Mouse (Mus musculus) limb, embryonic 13.5 days (tissue): ENCODE data around the gene Trpm4. TPM values are rescaled to one million over a fixed set of nuclear protein-coding genes. Genes with fewer than 3 reads are reported as not detected.

ENCODE experiments used
- ATAC-seq: fragments of 200-750 bp; cut with Nextera tagmentation; 2 replicates; pipeline ENCODE4 v1.8.0; 2017; ENCODE audit warnings: low read depth, moderate number of reproducible peaks, moderate TSS enrichment; ENCODE audit not compliant: low FRiP score
- H3K27ac ChIP-seq: fragments of 300-500 bp; sonication (generic); 2 replicates; pipeline ENCODE4 v1.5.1; 2015; ENCODE audit warnings: inconsistent platforms, mild to moderate bottlenecking, moderate library complexity
- H3K27me3 ChIP-seq: fragments of 300-500 bp; sonication (generic); 2 replicates; pipeline ENCODE4 v1.6.1; 2015; ENCODE audit warnings: mild to moderate bottlenecking, inconsistent platforms
- H3K36me3 ChIP-seq: fragments of 300-500 bp; sonication (generic); 2 replicates; pipeline ENCODE4 v1.6.1; 2015; ENCODE audit warnings: inconsistent platforms, mild to moderate bottlenecking, moderate library complexity
- H3K4me1 ChIP-seq: fragments of 300-500 bp; sonication (generic); 2 replicates; pipeline ENCODE4 v1.6.1; 2015; ENCODE audit warnings: inconsistent platforms
- H3K4me2 ChIP-seq: fragments of 300-500 bp; sonication (generic); replicated peaks from 2 replicates; pipeline ENCODE4 v1.6.1; 2015; ENCODE audit warnings: inconsistent platforms, mild to moderate bottlenecking, moderate library complexity
- H3K4me3 ChIP-seq: fragments of 300-500 bp; sonication (generic); 2 replicates; pipeline ENCODE4 v1.5.1; 2015; ENCODE audit warnings: moderate library complexity, mild to moderate bottlenecking, inconsistent platforms
- H3K9ac ChIP-seq: fragments of 300-500 bp; sonication (generic); 2 replicates; pipeline ENCODE4 v1.6.1; 2015; ENCODE audit warnings: mild to moderate bottlenecking, inconsistent platforms
- H3K9me3 ChIP-seq: fragments of 300-500 bp; sonication (generic); 2 replicates; pipeline ENCODE4 v1.6.1; 2016; ENCODE audit warnings: inconsistent platforms
- WGBS: fragments of 180-500 bp; shearing (Covaris S2); methylation state at CpG from one replicate; pipeline ENCODE4 v1.1.7; 2015; 5-methylcytosine and 5-hydroxymethylcytosine counted together
- polyA plus RNA-seq: library from polyadenylated mRNA; unstranded; fragments of >200 nt; fragmentation: Nextera tagmentation; extraction: Ambion mirVana; gene quantifications from 2 replicates; pipeline ENCODE4 v1.2.1, GENCODE M21; 2015

The Trpm4 gene
- polyA plus RNA-seq, 1 experiment from 2014 or later, result 19.6 TPM

- Histone ChIP-seq H3K4me1 (peaks cover 32% of the 10 kb centered on the region), H3K27ac (no peak overlapping the region), H3K36me3 (peaks cover 12% of the 10 kb centered on the region), H3K27me3 (no peaks in the 10 kb centered on the region), H3K4me2 (no peak overlapping the region), H3K4me3 (no peak overlapping the region), H3K9ac (no peak overlapping the region), H3K9me3 (no peaks in the 10 kb centered on the region)
- 74% methylated on average over 6 of the region's 6 CpGs for WGBS
- ATAC-seq, result no peak
Measured at GRCm38 (mm10) chr7:45331502-45331901, 2.1 kb downstream of the Trpm4 start.

GRCm38 (mm10) chr7:45328841-45329475, 4.6 kb downstream of the Trpm4 start:
- Histone ChIP-seq H3K27ac (peak overlapping the region; percentile 10; the same call in 1 of the 2 replicates), H3K4me3 (no peak overlapping the region)
- WGBS, result 75% methylated on average over 13 of the region's 13 CpGs

GRCm38 (mm10) chr7:45325800-45326199, 7.8 kb downstream of the Trpm4 start:
- ATAC-seq, result no peak
- Histone ChIP-seq H3K4me2 (no peak overlapping the region), H3K36me3 (peaks cover 55% of the 10 kb centered on the region), H3K27ac (no peak overlapping the region), H3K9ac (no peak overlapping the region), H3K4me3 (no peak overlapping the region), H3K4me1 (no peaks in the 10 kb centered on the region), H3K27me3 (no peaks in the 10 kb centered on the region), H3K9me3 (no peaks in the 10 kb centered on the region)

More at GRCm38 (mm10) chr7:45328841-45329475, 4.6 kb downstream of the Trpm4 start:
- H3K4me2 ChIP-seq, result no peak overlapping the region
- ATAC-seq, result no peak
- peaks cover 17% of the 10 kb centered on the region for H3K4me1 ChIP-seq
- no peaks in the 10 kb centered on the region for H3K9me3 ChIP-seq
- no peak overlapping the region for H3K9ac ChIP-seq
- H3K27me3 ChIP-seq, result no peaks in the 10 kb centered on the region
- H3K36me3 ChIP-seq, result peaks cover 34% of the 10 kb centered on the region

- 54% methylated on average over 5 of the region's 5 CpGs for WGBS
- Histone ChIP-seq H3K27ac (no peak overlapping the region), H3K4me3 (no peak overlapping the region), H3K27me3 (no peaks in the 10 kb centered on the region), H3K9ac (no peak overlapping the region), H3K4me1 (no peaks in the 10 kb centered on the region), H3K4me2 (no peak overlapping the region), H3K36me3 (peaks cover 77% of the 10 kb centered on the region), H3K9me3 (no peaks in the 10 kb centered on the region)
- ATAC-seq, result no peak
Measured at GRCm38 (mm10) chr7:45323069-45323468, 10.5 kb downstream of the Trpm4 start.

- Histone ChIP-seq H3K36me3 (peaks cover 80% of the 10 kb centered on the region), H3K27me3 (no peaks in the 10 kb centered on the region), H3K27ac (no peak overlapping the region), H3K4me1 (no peaks in the 10 kb centered on the region), H3K4me3 (no peak overlapping the region), H3K9ac (no peak overlapping the region), H3K4me2 (no peak overlapping the region), H3K9me3 (no peaks in the 10 kb centered on the region)
- ATAC-seq, result no peak
- WGBS, result 88% methylated on average over 4 of the region's 4 CpGs
Measured at GRCm38 (mm10) chr7:45322245-45322644, 11.3 kb downstream of the Trpm4 start.

- Histone ChIP-seq H3K36me3 (peaks cover 51% of the 10 kb centered on the region), H3K4me3 (no peak overlapping the region), H3K4me1 (peaks cover 31% of the 10 kb centered on the region), H3K9me3 (no peaks in the 10 kb centered on the region), H3K27me3 (no peaks in the 10 kb centered on the region), H3K9ac (no peak overlapping the region), H3K27ac (no peak overlapping the region), H3K4me2 (no peak overlapping the region)
- WGBS, result 90% methylated on average over 14 of the region's 14 CpGs
- no peak for ATAC-seq
Measured at GRCm38 (mm10) chr7:45316536-45316935, 17.0 kb downstream of the Trpm4 start.

- no peak overlapping the region for H3K4me2 ChIP-seq
- H3K27ac ChIP-seq, result no peak overlapping the region
- ATAC-seq, result no peak
- no peak overlapping the region for H3K4me3 ChIP-seq
- H3K9me3 ChIP-seq, result no peaks in the 10 kb centered on the region
- WGBS, result 81% methylated on average over 10 of the region's 10 CpGs
- H3K36me3 ChIP-seq, result peaks cover 53% of the 10 kb centered on the region
- peaks cover 31% of the 10 kb centered on the region for H3K4me1 ChIP-seq
- no peak overlapping the region for H3K9ac ChIP-seq
- H3K27me3 ChIP-seq, result no peaks in the 10 kb centered on the region
Measured at GRCm38 (mm10) chr7:45315182-45315701, 18.3 kb downstream of the Trpm4 start.

- Histone ChIP-seq H3K36me3 (peaks cover 40% of the 10 kb centered on the region), H3K27ac (peak overlapping the region; percentile 63), H3K9me3 (no peaks in the 10 kb centered on the region), H3K9ac (no peak overlapping the region), H3K4me3 (no peak overlapping the region), H3K27me3 (no peaks in the 10 kb centered on the region), H3K4me2 (peak overlapping the region; percentile 29; the same call in 1 of the 2 replicates), H3K4me1 (peaks cover 31% of the 10 kb centered on the region)
- peak; percentile 64; the same call in 1 of the 2 replicates for ATAC-seq
- WGBS, result 12% methylated on average over 9 of the region's 9 CpGs
Measured at GRCm38 (mm10) chr7:45313495-45313894, 20.1 kb downstream of the Trpm4 start.

- peak overlapping the region; percentile 29; the same call in 1 of the 2 replicates for H3K4me2 ChIP-seq
- H3K4me3 ChIP-seq, result no peak overlapping the region
- peaks cover 31% of the 10 kb centered on the region for H3K4me1 ChIP-seq
- H3K27me3 ChIP-seq, result no peaks in the 10 kb centered on the region
- no peak overlapping the region for H3K9ac ChIP-seq
- peaks cover 40% of the 10 kb centered on the region for H3K36me3 ChIP-seq
- 12% methylated on average over 10 of the region's 10 CpGs for WGBS
- no peaks in the 10 kb centered on the region for H3K9me3 ChIP-seq
- H3K27ac ChIP-seq, result peak overlapping the region; percentile 63
- ATAC-seq, result peak; percentile 42; the same call in 1 of the 2 replicates
Measured at GRCm38 (mm10) chr7:45312686-45313453, 20.7 kb downstream of the Trpm4 start.

- peaks cover 42% of the 10 kb centered on the region for H3K36me3 ChIP-seq
- H3K9me3 ChIP-seq, result no peaks in the 10 kb centered on the region
- H3K4me2 ChIP-seq, result no peak overlapping the region
- H3K27me3 ChIP-seq, result no peaks in the 10 kb centered on the region
- 49% methylated on average over 8 of the region's 8 CpGs for WGBS
- no peak overlapping the region; the same call in 1 of the 2 replicates for H3K27ac ChIP-seq
- no peak for ATAC-seq
- H3K9ac ChIP-seq, result no peak overlapping the region
- no peak overlapping the region for H3K4me3 ChIP-seq
- peaks cover 31% of the 10 kb centered on the region for H3K4me1 ChIP-seq
Measured at GRCm38 (mm10) chr7:45312023-45312422, 21.6 kb downstream of the Trpm4 start.

GRCm38 (mm10) chr7:45309455-45309854, 24.1 kb downstream of the Trpm4 start:
- Histone ChIP-seq H3K27me3 (no peaks in the 10 kb centered on the region; the same call in 1 of the 2 replicates), H3K4me1 (peaks cover 26% of the 10 kb centered on the region), H3K4me3 (no peak overlapping the region), H3K9ac (no peak overlapping the region), H3K9me3 (no peaks in the 10 kb centered on the region), H3K36me3 (peaks cover 36% of the 10 kb centered on the region), H3K4me2 (no peak overlapping the region), H3K27ac (no peak overlapping the region)
- no peak for ATAC-seq
- WGBS, result 14% methylated on average over 9 of the region's 9 CpGs

- Histone ChIP-seq H3K4me1 (peaks cover 19% of the 10 kb centered on the region), H3K27ac (0 out of 2 replicates have a peak overlapping the region, but pooled peaks have one; percentile 15), H3K9ac (no peak overlapping the region), H3K36me3 (peaks cover 39% of the 10 kb centered on the region), H3K27me3 (peaks cover under 1% of the 10 kb centered on the region; the same call in 1 of the 2 replicates), H3K4me2 (no peak overlapping the region), H3K4me3 (no peak overlapping the region), H3K9me3 (no peaks in the 10 kb centered on the region)
- 64% methylated on average over 15 of the region's 15 CpGs for WGBS
- no peak for ATAC-seq
Measured at GRCm38 (mm10) chr7:45308551-45309240, 24.9 kb downstream of the Trpm4 start.
